ENCODE assay signal across 23 mouse cellular contexts in genomic region chr1:72166468-72166814, GRCm38 (mm10).
"Had no signal": no experiment of that assay in that cellular context is flagged by ENCODE, and none has a peak within 500 bp of the region (broad histone marks: within the 10 kb centered on the region; RNA-seq: fewer than 3 reads in every experiment).

No protein-coding gene starts in this region.

- H3K4me1 ChIP-seq: embryonic facial prominence, embryonic 12.5 days; embryonic facial prominence, embryonic 13.5 days; embryonic facial prominence, embryonic 15.5 days; forebrain, embryonic 15.5 days had no signal

- H3K4me3 ChIP-seq: embryonic facial prominence, embryonic 10.5 days; embryonic facial prominence, embryonic 12.5 days; embryonic facial prominence, embryonic 13.5 days; embryonic facial prominence, embryonic 15.5 days; erythroblast, embryonic 14.5 days; forebrain, embryonic 10.5 days; forebrain, embryonic 12.5 days; forebrain, embryonic 15.5 days; gastrocnemius, adult 2 months; heart, adult 2 months had no signal

- H3K4me2 ChIP-seq: embryonic facial prominence, embryonic 12.5 days; embryonic facial prominence, embryonic 13.5 days; embryonic facial prominence, embryonic 15.5 days; forebrain, embryonic 12.5 days; forebrain, embryonic 15.5 days had no signal

- H3K36me3 ChIP-seq: embryonic facial prominence, embryonic 10.5 days; embryonic facial prominence, embryonic 12.5 days; embryonic facial prominence, embryonic 13.5 days; embryonic facial prominence, embryonic 15.5 days; forebrain, embryonic 10.5 days; forebrain, embryonic 12.5 days; forebrain, embryonic 15.5 days had no signal

- H3K27ac ChIP-seq: embryonic facial prominence, embryonic 10.5 days; embryonic facial prominence, embryonic 12.5 days; embryonic facial prominence, embryonic 13.5 days; embryonic facial prominence, embryonic 15.5 days; forebrain, embryonic 10.5 days; forebrain, embryonic 12.5 days; forebrain, embryonic 15.5 days; gastrocnemius, adult 2 months; heart, adult 2 months had no signal

- H3K9ac ChIP-seq: embryonic facial prominence, embryonic 12.5 days; embryonic facial prominence, embryonic 13.5 days; embryonic facial prominence, embryonic 15.5 days; forebrain, embryonic 12.5 days; forebrain, embryonic 15.5 days had no signal

- H3K27me3 ChIP-seq: embryonic facial prominence, embryonic 12.5 days; embryonic facial prominence, embryonic 13.5 days; embryonic facial prominence, embryonic 15.5 days; forebrain, embryonic 12.5 days; forebrain, embryonic 15.5 days had no signal

- DNase-seq: cerebellum, adult 18-20 months; cerebellum, adult 2 months; cerebellum, adult 8-10 months; cerebellum, adult 9-10 months; cerebellum, adult 9-11 months; cerebellum, postnatal 36 days; embryo, embryonic 11 days; gastrocnemius, postnatal 14 days; gastrocnemius, postnatal 25 days; gastrocnemius, postnatal 36 days; heart, adult 18-20 months; heart, adult 2 months had no signal

- ATAC-seq: forebrain, embryonic 14.5 days; forebrain, embryonic 15.5 days; forebrain, embryonic 16.5 days had no signal

- H3K9me3 ChIP-seq: embryonic facial prominence, embryonic 10.5 days; embryonic facial prominence, embryonic 12.5 days; embryonic facial prominence, embryonic 13.5 days; embryonic facial prominence, embryonic 15.5 days; forebrain, embryonic 10.5 days; forebrain, embryonic 12.5 days; forebrain, embryonic 15.5 days had no signal
